Mouse (Mus musculus): ENCODE data around the gene Arnt2. TPM values are rescaled to one million over a fixed set of nuclear protein-coding genes. Genes with fewer than 3 reads are reported as not detected.

Arnt2 gene
- polyA plus RNA-seq, 1 experiment from 2014 or later: 0.16 TPM

DNA sequence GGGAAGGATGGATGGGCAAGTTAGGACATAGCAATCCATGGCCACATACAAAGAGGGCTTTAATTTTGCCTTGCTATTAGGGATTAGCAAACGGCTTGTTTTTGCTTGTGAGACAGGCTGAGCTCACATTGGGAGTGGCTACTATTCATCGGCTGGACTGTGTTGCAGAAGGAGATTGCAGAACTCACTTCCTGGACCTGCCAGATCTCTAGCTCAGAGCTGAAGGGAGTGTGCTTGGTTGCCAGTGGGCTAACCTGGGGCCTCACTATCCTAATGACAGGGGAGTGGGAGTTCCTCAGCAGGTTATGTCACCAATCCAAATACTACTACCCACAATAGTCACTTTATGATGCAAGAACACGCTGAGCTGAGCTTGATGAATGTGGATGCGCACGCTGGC, 163.1 kb downstream of the Arnt2 start:
- WGBS (ENCODE audit: missing documents): 76% methylated on average over 5 of the region's 5 CpGs
- no peak overlapping the region for H3K4me3 ChIP-seq (ENCODE audit: inconsistent target)
- H3K79me2 ChIP-seq (ENCODE audit: inconsistent target): no peaks in the 10 kb centered on the region
- no peak overlapping the region for H3K27ac ChIP-seq
- H3K36me3 ChIP-seq (ENCODE audit: inconsistent target): no peaks in the 10 kb centered on the region

DNA sequence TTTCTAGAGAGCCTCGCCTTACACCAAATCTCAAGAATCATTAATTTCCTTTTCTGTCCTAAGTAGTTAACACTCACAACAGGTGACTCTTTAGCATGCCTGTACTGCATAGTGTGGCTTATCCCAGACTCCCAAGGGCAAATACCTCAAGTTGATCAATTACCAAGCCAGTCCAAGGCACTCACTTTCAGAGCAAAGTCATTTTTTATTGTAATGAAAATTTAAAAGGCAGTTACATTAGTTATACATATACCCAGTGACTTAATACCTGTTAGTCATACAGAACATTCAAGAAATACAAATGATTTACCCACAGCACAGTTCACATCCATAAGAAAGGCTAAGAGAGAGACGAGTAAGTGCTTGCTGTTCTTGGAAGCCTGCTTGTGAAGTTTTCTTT, 163.9 kb downstream of the Arnt2 start:
- no peaks in the 10 kb centered on the region for H3K79me2 ChIP-seq (ENCODE audit: inconsistent target)
- H3K4me3 ChIP-seq (ENCODE audit: inconsistent target): no peak overlapping the region
- 92% methylated on average over 2 of the region's 2 CpGs for WGBS (ENCODE audit: missing documents)
- no peak overlapping the region for H3K27ac ChIP-seq
- no peaks in the 10 kb centered on the region for H3K36me3 ChIP-seq (ENCODE audit: inconsistent target)

DNA sequence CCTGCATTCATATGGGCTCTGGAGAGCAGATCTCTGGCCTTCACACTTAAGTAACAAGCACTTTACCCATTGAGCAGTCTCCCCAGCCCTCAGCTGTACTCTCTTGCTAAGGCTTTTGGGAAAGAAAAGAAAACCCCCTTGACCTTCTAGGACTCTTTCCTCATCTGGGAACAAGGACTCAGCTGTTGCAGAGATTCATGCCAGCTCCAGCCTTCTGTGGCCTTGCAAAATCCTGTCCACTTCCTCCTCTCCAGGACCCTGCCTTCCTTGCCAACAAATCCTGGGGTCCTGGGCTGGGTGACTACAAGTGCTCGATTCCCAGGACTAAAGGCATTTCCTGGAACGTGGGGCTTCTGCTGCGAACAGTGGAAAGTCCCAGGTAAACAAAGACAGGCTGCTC, 169.6 kb downstream of the Arnt2 start:
- Histone ChIP-seq H3K79me2 (ENCODE audit: inconsistent target) (no peaks in the 10 kb centered on the region), H3K4me3 (ENCODE audit: inconsistent target) (no peak overlapping the region), H3K27ac (no peak overlapping the region), H3K36me3 (ENCODE audit: inconsistent target) (no peaks in the 10 kb centered on the region)
- WGBS (ENCODE audit: missing documents): 69% methylated on average over 3 of the region's 3 CpGs

DNA sequence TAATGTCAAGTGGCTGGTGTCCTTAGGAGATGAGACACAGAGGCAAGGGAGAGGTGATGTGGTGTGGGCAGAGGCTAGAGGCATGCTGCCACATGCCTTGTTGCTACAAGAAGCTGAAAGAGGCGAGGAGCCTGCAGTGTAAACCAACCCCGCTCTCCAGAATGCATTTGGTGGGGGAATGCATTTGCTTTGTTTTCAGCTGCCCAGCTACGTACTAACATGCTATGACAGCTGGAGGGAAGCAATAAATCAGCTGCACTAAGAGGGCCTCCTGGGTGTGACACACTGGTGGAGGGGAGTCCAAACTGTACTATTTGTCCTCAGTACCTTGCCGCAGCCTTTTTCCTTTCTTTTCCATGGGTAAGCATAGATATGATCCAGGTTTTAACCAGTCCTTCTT, 172.3 kb downstream of the Arnt2 start:
- 64% methylated on average over 4 of the region's 4 CpGs for WGBS (ENCODE audit: missing documents)
- H3K79me2 ChIP-seq (ENCODE audit: inconsistent target): no peaks in the 10 kb centered on the region
- no peak overlapping the region for H3K4me3 ChIP-seq (ENCODE audit: inconsistent target)
- no peaks in the 10 kb centered on the region for H3K36me3 ChIP-seq (ENCODE audit: inconsistent target)
- H3K27ac ChIP-seq: no peak overlapping the region

DNA sequence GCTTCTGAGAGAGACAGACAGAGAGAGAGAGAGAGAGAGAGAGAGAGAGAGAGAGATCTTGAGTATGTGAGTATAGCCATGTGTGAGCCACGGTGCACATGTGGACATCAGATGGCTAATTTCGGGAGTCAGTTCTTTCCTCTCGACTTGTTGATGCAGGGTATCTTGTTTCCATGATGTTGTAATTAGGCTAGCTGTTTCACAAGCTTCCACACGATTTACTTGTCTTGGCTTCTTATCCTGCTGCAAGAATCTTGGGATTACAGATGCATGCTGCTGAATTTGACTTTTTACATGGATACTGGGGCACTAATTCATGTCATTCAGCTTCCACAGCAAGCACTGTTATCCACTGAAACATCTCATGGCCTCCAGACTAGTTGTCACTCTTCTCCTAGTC, 178.6 kb downstream of the Arnt2 start:
- Histone ChIP-seq H3K36me3 (ENCODE audit: inconsistent target) (no peaks in the 10 kb centered on the region), H3K27ac (no peak overlapping the region), H3K4me3 (ENCODE audit: inconsistent target) (no peak overlapping the region), H3K79me2 (ENCODE audit: inconsistent target) (no peaks in the 10 kb centered on the region)
- WGBS (ENCODE audit: missing documents): 78% methylated on average over 4 of the region's 4 CpGs

DNA sequence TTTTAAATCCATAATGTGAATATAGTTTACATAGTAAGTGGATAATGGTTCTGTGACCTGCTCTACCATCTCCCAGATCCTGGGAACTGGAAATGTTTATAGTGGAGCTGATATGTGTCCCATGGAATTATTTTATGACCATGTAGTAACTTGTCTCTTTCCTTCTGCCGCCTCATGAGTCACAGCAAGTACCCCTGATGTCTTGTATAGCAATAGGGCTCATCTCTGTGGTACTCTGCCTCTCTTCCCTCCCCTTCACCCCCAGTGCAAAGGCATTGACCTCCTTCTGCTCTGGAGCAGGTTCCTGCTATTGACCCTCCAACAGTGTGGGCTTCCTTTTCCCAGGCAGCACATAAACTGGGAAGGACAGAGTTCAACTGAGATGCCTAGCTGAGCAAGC, 182.3 kb downstream of the Arnt2 start:
- WGBS (ENCODE audit: missing documents): 80% methylated on average over 1 of the region's 1 CpGs
- H3K4me3 ChIP-seq (ENCODE audit: inconsistent target): no peak overlapping the region
- H3K79me2 ChIP-seq (ENCODE audit: inconsistent target): no peaks in the 10 kb centered on the region
- no peak overlapping the region for H3K27ac ChIP-seq
- H3K36me3 ChIP-seq (ENCODE audit: inconsistent target): no peaks in the 10 kb centered on the region

DNA sequence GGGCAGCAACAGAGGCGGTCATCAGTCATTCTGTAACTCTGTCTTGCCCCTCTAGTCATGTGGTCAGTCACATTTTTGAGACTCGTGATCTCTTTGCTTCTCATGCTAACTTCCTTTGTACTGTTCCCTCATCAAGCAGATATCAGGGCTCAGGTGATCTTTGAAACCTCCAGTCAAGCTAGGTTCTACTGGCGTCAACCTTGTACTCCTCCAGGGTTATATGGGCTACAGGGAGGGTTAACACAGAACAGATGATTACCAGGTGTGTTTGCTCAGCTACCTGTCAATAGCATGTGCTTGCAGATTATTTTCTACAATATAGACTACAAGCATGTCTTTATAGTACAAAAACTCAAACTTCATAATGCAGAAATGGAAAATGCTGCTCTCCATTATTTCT, 183.1 kb downstream of the Arnt2 start:
- no peaks in the 10 kb centered on the region for H3K79me2 ChIP-seq (ENCODE audit: inconsistent target)
- no peaks in the 10 kb centered on the region for H3K36me3 ChIP-seq (ENCODE audit: inconsistent target)
- H3K4me3 ChIP-seq (ENCODE audit: inconsistent target): no peak overlapping the region
- WGBS (ENCODE audit: missing documents): 88% methylated on average over 3 of the region's 3 CpGs
- H3K27ac ChIP-seq: no peak overlapping the region

DNA sequence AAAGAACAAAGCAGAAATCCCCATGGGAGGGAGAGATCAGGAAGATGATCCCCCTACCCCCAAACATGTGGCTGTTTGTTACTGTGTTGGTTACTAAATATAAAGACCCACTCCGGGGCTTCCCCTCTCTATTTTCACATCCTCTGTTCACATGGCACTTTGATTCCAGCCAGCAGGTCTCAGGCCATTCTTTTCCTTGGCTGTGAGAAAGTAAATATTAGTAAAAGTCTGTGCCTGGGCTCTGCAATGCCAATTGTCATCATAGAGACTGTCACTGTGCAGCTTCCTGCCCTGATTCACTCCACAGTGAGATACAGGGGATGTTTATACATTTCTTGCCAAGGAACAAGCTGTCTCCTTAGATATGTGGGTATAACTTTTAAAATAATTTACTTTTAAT, 197.9 kb downstream of the Arnt2 start:
- WGBS (ENCODE audit: missing documents): 14% methylated on average over 1 of the region's 1 CpGs
- Histone ChIP-seq H3K4me3 (ENCODE audit: inconsistent target) (no peak overlapping the region), H3K27ac (peak overlapping the region; percentile 46), H3K36me3 (ENCODE audit: inconsistent target) (no peaks in the 10 kb centered on the region), H3K79me2 (ENCODE audit: inconsistent target) (no peaks in the 10 kb centered on the region)

DNA sequence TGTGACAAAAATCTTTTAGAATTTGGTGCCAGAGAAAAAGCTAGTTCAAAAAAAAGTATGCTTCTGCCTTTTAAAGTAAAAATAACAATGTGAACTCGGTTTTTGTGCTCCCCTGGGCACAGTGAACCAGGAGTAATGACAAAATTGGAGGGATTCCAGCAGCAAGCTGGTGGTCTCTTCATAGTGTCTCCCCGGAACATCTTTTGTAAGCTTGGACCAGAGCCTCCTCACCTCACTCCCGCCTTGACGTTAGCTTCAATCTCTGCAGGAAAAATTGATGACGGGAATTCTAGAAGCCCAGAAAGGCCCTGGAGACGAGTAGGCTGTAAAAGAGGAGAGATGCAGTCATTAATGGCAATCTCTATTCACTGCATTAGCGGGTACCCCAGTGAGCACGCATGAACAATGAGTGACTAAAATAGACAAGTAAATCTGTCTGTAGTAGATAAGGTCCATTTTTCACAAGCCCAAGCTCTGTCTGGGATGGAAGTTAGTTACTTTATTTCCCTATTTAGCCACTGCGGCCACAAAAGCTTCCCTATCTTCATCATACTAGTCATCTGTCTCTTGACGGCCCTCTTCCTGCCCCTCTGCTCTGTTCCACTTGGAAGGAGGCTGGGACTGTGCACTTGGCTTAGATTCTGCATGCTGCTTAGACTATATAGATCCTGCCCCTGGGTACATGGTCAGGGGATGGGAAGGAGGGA, 199.2 kb downstream of the Arnt2 start:
- Histone ChIP-seq H3K36me3 (ENCODE audit: inconsistent target) (no peaks in the 10 kb centered on the region), H3K27ac (peak overlapping the region; percentile 46), H3K79me2 (ENCODE audit: inconsistent target) (no peaks in the 10 kb centered on the region), H3K4me3 (ENCODE audit: inconsistent target) (no peak overlapping the region)
- 54% methylated on average over 10 of the region's 10 CpGs for WGBS (ENCODE audit: missing documents)

DNA sequence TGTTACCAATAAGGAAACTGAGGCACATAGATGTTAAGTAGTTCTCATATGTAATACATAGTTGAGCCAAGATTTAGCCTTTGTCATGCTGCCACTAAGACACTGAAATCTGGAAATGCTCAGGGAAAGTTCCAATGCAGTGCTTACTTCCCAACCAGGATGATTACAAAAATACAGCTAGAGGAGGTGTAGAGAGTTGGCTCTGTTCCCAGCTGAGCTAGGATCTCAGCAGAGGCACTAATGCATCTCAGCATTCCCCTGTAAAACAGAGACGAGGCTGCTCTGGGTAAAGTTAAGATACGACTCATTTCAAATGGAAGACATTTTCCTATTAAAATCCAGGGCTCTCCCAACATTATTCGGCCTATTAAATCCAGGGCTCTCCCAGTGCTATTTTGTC, 206.0 kb downstream of the Arnt2 start:
- WGBS (ENCODE audit: missing documents): 91% methylated on average over 3 of the region's 3 CpGs
- H3K36me3 ChIP-seq (ENCODE audit: inconsistent target): no peaks in the 10 kb centered on the region
- no peak overlapping the region for H3K27ac ChIP-seq
- no peaks in the 10 kb centered on the region for H3K79me2 ChIP-seq (ENCODE audit: inconsistent target)
- no peak overlapping the region for H3K4me3 ChIP-seq (ENCODE audit: inconsistent target)

DNA sequence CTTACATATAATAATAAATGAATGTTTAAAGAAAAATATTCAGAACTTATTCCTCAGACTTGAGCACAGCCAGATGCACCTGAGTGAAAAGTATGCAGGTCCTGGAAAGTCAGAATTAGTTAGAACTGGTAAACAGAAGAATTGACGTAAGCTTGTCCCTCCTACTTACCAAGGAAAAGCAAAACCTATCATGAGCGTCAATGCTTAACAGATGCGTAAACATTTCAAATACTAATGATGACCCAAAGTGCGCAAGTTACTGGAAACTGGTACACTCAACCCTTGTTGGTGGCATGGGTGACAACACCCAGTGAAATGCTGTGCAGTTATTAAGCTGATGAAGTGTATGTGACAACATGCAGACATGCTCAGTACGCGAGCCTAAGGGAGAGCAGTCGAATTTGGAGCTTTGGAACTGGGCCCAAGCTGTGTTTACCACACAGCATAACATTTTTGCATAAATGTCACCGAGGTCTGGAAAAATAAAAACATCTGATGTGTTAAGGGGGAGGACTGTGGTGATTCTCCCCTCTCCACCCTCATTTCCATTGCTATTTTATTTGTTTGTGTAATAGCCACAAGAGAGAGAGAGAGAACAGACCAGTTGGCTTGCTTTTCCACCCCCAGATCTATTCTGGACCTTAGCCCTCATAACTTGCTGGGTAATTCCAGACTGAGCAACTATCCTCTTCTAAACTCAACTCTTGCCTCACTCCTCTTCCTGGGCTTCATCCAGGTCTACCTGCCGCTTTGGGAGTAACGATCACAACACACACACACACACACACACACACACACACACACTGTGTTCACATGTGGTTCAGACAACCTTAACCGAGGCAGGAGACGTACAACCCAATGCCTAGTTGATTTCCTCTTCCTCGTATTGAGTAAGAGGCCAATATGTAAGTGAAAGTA, 208.6 kb downstream of the Arnt2 start:
- Histone ChIP-seq H3K27ac (no peak overlapping the region), H3K4me3 (ENCODE audit: inconsistent target) (no peak overlapping the region), H3K36me3 (ENCODE audit: inconsistent target) (no peaks in the 10 kb centered on the region), H3K79me2 (ENCODE audit: inconsistent target) (no peaks in the 10 kb centered on the region)
- WGBS (ENCODE audit: missing documents): 80% methylated on average over 13 of the region's 13 CpGs

DNA sequence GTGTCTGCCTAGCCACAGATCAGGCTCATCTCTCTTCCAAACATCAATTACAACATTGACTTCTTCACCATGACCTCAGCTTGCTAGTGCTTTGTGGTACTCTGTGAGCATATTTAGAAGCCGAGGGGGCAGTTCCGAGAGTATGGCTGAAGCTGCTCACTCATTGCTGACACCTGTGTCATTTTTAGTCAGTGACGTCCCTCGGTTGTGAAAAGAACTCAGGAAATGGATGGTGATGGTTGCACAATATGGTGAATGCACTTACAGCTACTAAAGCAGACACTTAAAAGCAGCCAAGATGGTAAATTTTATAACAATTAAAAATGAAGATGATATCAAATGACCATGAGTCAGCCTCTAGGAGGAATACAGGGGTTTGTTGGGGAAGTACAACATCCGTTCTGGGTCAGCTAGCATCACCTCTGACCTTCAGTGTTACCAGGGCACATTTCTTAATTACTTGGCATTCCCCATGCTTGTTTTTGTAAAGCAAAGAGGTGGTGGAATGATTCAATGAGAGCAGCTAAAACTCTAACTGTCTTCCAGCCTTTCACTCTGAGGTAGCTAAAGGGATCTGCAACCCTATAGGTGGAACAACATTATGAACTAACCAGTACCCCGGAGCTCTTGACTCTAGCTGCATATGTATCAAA, 212.6 kb downstream of the Arnt2 start:
- no peak overlapping the region for H3K4me3 ChIP-seq (ENCODE audit: inconsistent target)
- 44% methylated on average over 6 of the region's 6 CpGs for WGBS (ENCODE audit: missing documents)
- no peaks in the 10 kb centered on the region for H3K79me2 ChIP-seq (ENCODE audit: inconsistent target)
- no peaks in the 10 kb centered on the region for H3K36me3 ChIP-seq (ENCODE audit: inconsistent target)
- H3K27ac ChIP-seq: peak overlapping the region; percentile 34

Measured in macrophage (primary cell).